Mouse (Mus musculus) intestine, embryonic 15.5 days (tissue): ENCODE data around the gene Ttll3. TPM values are rescaled to one million over a fixed set of nuclear protein-coding genes. Genes with fewer than 3 reads are reported as not detected.

Experiments used
- ATAC-seq: fragments of 200-750 bp; cut with Nextera tagmentation; 2 replicates; pipeline ENCODE4 v1.8.0; 2017; ENCODE audit warnings: moderate TSS enrichment, moderate library complexity
- H3K27ac ChIP-seq: fragments of 300-500 bp; sonication (generic); 2 replicates; pipeline ENCODE4 v1.5.1; 2015; ENCODE audit warnings: mild to moderate bottlenecking, inconsistent platforms
- H3K27me3 ChIP-seq: fragments of 300-500 bp; sonication (generic); replicated peaks from 2 replicates; pipeline ENCODE4 v1.6.1; 2015; ENCODE audit warnings: inconsistent platforms
- H3K36me3 ChIP-seq: fragments of 300-500 bp; sonication (generic); 2 replicates; pipeline ENCODE4 v1.6.1; 2015; ENCODE audit warnings: inconsistent platforms
- H3K4me1 ChIP-seq: fragments of 300-500 bp; sonication (generic); replicated peaks from 2 replicates; pipeline ENCODE4 v1.6.1; 2015; ENCODE audit warnings: inconsistent platforms
- H3K4me2 ChIP-seq: fragments of 300-500 bp; sonication (generic); replicated peaks from 2 replicates; pipeline ENCODE4 v1.6.1; 2015; ENCODE audit warnings: mild to moderate bottlenecking, inconsistent platforms
- H3K4me3 ChIP-seq: fragments of 300-500 bp; sonication (generic); replicated peaks from 2 replicates; pipeline ENCODE4 v1.5.1; 2015; ENCODE audit warnings: inconsistent platforms
- H3K9ac ChIP-seq: fragments of 300-500 bp; sonication (generic); 2 replicates; pipeline ENCODE4 v1.6.1; 2015; ENCODE audit warnings: inconsistent platforms
- H3K9me3 ChIP-seq: fragments of 300-500 bp; sonication (generic); 2 replicates; pipeline ENCODE4 v1.6.1; 2016; ENCODE audit warnings: inconsistent platforms
- WGBS: fragments of 180-500 bp; shearing (Covaris S2); methylation state at CpG from one replicate; pipeline ENCODE4 v1.1.7; 2015; 5-methylcytosine and 5-hydroxymethylcytosine counted together
- polyA plus RNA-seq: library from polyadenylated mRNA; unstranded; fragments of >200 nt; fragmentation: Nextera tagmentation; extraction: Ambion mirVana; gene quantifications from 2 replicates; pipeline ENCODE4 v1.2.1, GENCODE M21; 2015

Ttll3 gene
- polyA plus RNA-seq, 1 experiment from 2014 or later = 3.7 TPM

GRCm38 (mm10) chr6:113431801-113432200 lies 42.7 kb downstream of the Ttll3 start:
- no peak overlapping the region for H3K27ac ChIP-seq
- H3K36me3 ChIP-seq = no peaks in the 10 kb centered on the region
- ATAC-seq = no peak
- 0 out of 2 replicates have a peak, but pooled peaks cover 2% of the 10 kb centered on the region for H3K4me1 ChIP-seq
- no peaks in the 10 kb centered on the region for H3K27me3 ChIP-seq
- no peak overlapping the region for H3K4me3 ChIP-seq
- H3K9ac ChIP-seq = no peak overlapping the region
- WGBS = 67% methylated on average over 3 of the region's 3 CpGs
- no peak overlapping the region for H3K4me2 ChIP-seq
- H3K9me3 ChIP-seq = no peaks in the 10 kb centered on the region

- ATAC-seq = no peak
- H3K9ac ChIP-seq = no peak overlapping the region
- H3K4me1 ChIP-seq = 0 out of 2 replicates have a peak, but pooled peaks cover 2% of the 10 kb centered on the region
- H3K9me3 ChIP-seq = no peaks in the 10 kb centered on the region
- no peak overlapping the region for H3K4me2 ChIP-seq
- no peaks in the 10 kb centered on the region for H3K27me3 ChIP-seq
- H3K4me3 ChIP-seq = no peak overlapping the region
- no peak overlapping the region for H3K27ac ChIP-seq
- H3K36me3 ChIP-seq = no peaks in the 10 kb centered on the region
- WGBS = 73% methylated on average over 3 of the region's 3 CpGs
These were observed 44.6 kb downstream of the Ttll3 start for GRCm38 (mm10) chr6:113433661-113434060.

- whole genome bisulfite sequencing = 48% methylated on average over 7 of the region's 7 CpGs
- H3K4me1 ChIP-seq = 0 out of 2 replicates have a peak, but pooled peaks cover 2% of the 10 kb centered on the region
- no peak overlapping the region for H3K4me3 ChIP-seq
- no peaks in the 10 kb centered on the region for H3K36me3 ChIP-seq
- peak overlapping the region; percentile 35; the same call in 1 of the 2 replicates for H3K4me2 ChIP-seq
- no peaks in the 10 kb centered on the region for H3K9me3 ChIP-seq
- peak overlapping the region; percentile 54; the same call in 1 of the 2 replicates for H3K27ac ChIP-seq
- H3K9ac ChIP-seq = no peak overlapping the region
- no peaks in the 10 kb centered on the region for H3K27me3 ChIP-seq
- peak; percentile 92 for ATAC-seq
These were observed 45.6 kb downstream of the Ttll3 start for GRCm38 (mm10) chr6:113434691-113435090.

GRCm38 (mm10) chr6:113435664-113436205 lies 46.7 kb downstream of the Ttll3 start, which contains the start of gene Cidec:
TSS of gene Cidec (minus strand) at chr6:113435760.
- Histone ChIP-seq H3K27ac (0 out of 2 replicates have a peak within 1 kb of the TSS, but pooled peaks have one; percentile 54), H3K4me3 (no peak within 1 kb of the TSS), H3K9me3 (no peaks in the 10 kb centered on the region), H3K9ac (no peak within 1 kb of the TSS), H3K4me1 (0 out of 2 replicates have a peak, but pooled peaks cover 2% of the 10 kb centered on the region), H3K27me3 (no peaks in the 10 kb centered on the region), H3K4me2 (peak within 1 kb of the TSS; percentile 35; the same call in 1 of the 2 replicates), H3K36me3 (no peaks in the 10 kb centered on the region)
- 82% methylated on average over 9 of the region's 9 CpGs for WGBS
- no peak for ATAC-seq

GRCm38 (mm10) chr6:113437135-113437534 lies 48.1 kb downstream of the Ttll3 start:
- Histone ChIP-seq H3K4me1 (0 out of 2 replicates have a peak, but pooled peaks cover 2% of the 10 kb centered on the region), H3K4me2 (no peak overlapping the region), H3K4me3 (no peak overlapping the region), H3K27me3 (no peaks in the 10 kb centered on the region), H3K9ac (no peak overlapping the region), H3K36me3 (no peaks in the 10 kb centered on the region), H3K27ac (no peak overlapping the region), H3K9me3 (no peaks in the 10 kb centered on the region)
- ATAC-seq = no peak
- 74% methylated on average over 12 of the region's 12 CpGs for WGBS

- ATAC-seq = no peak
- H3K4me3 ChIP-seq = no peak overlapping the region
- peaks cover 7% of the 10 kb centered on the region; the same call in 1 of the 2 replicates for H3K4me1 ChIP-seq
- no peak overlapping the region for H3K9ac ChIP-seq
- no peaks in the 10 kb centered on the region for H3K9me3 ChIP-seq
- H3K36me3 ChIP-seq = no peaks in the 10 kb centered on the region
- H3K4me2 ChIP-seq = no peak overlapping the region
- no peak overlapping the region for H3K27ac ChIP-seq
- 45% methylated on average over 12 of the region's 12 CpGs for WGBS
- no peaks in the 10 kb centered on the region for H3K27me3 ChIP-seq
These were observed 49.8 kb downstream of the Ttll3 start for GRCm38 (mm10) chr6:113438721-113439430.

- Histone ChIP-seq H3K4me1 (peaks cover 5% of the 10 kb centered on the region; the same call in 1 of the 2 replicates), H3K9ac (no peak overlapping the region), H3K9me3 (no peaks in the 10 kb centered on the region), H3K27ac (no peak overlapping the region), H3K4me3 (no peak overlapping the region), H3K36me3 (no peaks in the 10 kb centered on the region), H3K4me2 (no peak overlapping the region), H3K27me3 (no peaks in the 10 kb centered on the region)
- 84% methylated on average over 3 of the region's 3 CpGs for WGBS
- ATAC-seq = no peak
These were observed 51.6 kb downstream of the Ttll3 start for GRCm38 (mm10) chr6:113440686-113441085.

GRCm38 (mm10) chr6:113441147-113441680 lies 52.2 kb downstream of the Ttll3 start:
- H3K27me3 ChIP-seq = no peaks in the 10 kb centered on the region
- 56% methylated on average over 7 of the region's 7 CpGs for WGBS
- H3K4me1 ChIP-seq = peaks cover 5% of the 10 kb centered on the region; the same call in 1 of the 2 replicates

GRCm38 (mm10) chr6:113442087-113442441 lies 53.0 kb downstream of the Ttll3 start:
- Histone ChIP-seq H3K4me2 (peak overlapping the region; percentile 83), H3K27me3 (no peaks in the 10 kb centered on the region), H3K27ac (no peak overlapping the region), H3K4me1 (peaks cover 5% of the 10 kb centered on the region; the same call in 1 of the 2 replicates), H3K36me3 (peaks cover 8% of the 10 kb centered on the region; the same call in 1 of the 2 replicates), H3K9ac (peak overlapping the region; percentile 92), H3K9me3 (no peaks in the 10 kb centered on the region), H3K4me3 (peak overlapping the region; percentile 87)
- peak; percentile 26 for ATAC-seq
- WGBS = 38% methylated on average over 9 of the region's 9 CpGs

More at GRCm38 (mm10) chr6:113441147-113441680, 52.2 kb downstream of the Ttll3 start:
- ATAC-seq = no peak
- no peak overlapping the region for H3K9ac ChIP-seq
- no peak overlapping the region for H3K27ac ChIP-seq
- no peak overlapping the region for H3K4me2 ChIP-seq
- H3K4me3 ChIP-seq = no peak overlapping the region
- H3K36me3 ChIP-seq = no peaks in the 10 kb centered on the region
- H3K9me3 ChIP-seq = no peaks in the 10 kb centered on the region

GRCm38 (mm10) chr6:113442442-113443090 lies 53.5 kb downstream of the Ttll3 start, which contains the start of gene Jagn1:
TSS of gene Jagn1 (plus strand) at chr6:113442569.
- Histone ChIP-seq H3K9ac (peak within 1 kb of the TSS; percentile 92), H3K4me1 (peaks cover 5% of the 10 kb centered on the region; the same call in 1 of the 2 replicates), H3K9me3 (no peaks in the 10 kb centered on the region), H3K27me3 (no peaks in the 10 kb centered on the region), H3K36me3 (peaks cover 13% of the 10 kb centered on the region), H3K4me3 (peak within 1 kb of the TSS; percentile 87), H3K4me2 (peak within 1 kb of the TSS; percentile 83), H3K27ac (peak within 1 kb of the TSS; percentile 63; the same call in 1 of the 2 replicates)
- ATAC-seq = peak; percentile 87
- WGBS = under 1% methylated on average over 45 of the region's 45 CpGs

- no peaks in the 10 kb centered on the region for H3K27me3 ChIP-seq
- H3K4me2 ChIP-seq = peak overlapping the region; percentile 83
- WGBS = 45% methylated on average over 12 of the region's 12 CpGs
- H3K27ac ChIP-seq = no peak overlapping the region
- H3K4me1 ChIP-seq = peaks cover 5% of the 10 kb centered on the region; the same call in 1 of the 2 replicates
- H3K4me3 ChIP-seq = peak overlapping the region; percentile 87
- peak overlapping the region; percentile 92 for H3K9ac ChIP-seq
- peaks cover 16% of the 10 kb centered on the region for H3K36me3 ChIP-seq
- no peaks in the 10 kb centered on the region for H3K9me3 ChIP-seq
- no peak for ATAC-seq
These were observed 54.0 kb downstream of the Ttll3 start for GRCm38 (mm10) chr6:113443091-113443490.
